Mouse (Mus musculus): ENCODE results near the gene Gabbr1. TPM values are rescaled to one million over a fixed set of nuclear protein-coding genes. Genes with fewer than 3 reads are reported as not detected.
"Not testable (repeated sequence)": the region's sequence is repeated elsewhere in the genome, so short reads cannot be mapped to it uniquely, and the experiment has no call there.

Gabbr1 gene
- polyA plus RNA-seq, 1 experiment from 2014 or later = 0.51 TPM

DNA sequence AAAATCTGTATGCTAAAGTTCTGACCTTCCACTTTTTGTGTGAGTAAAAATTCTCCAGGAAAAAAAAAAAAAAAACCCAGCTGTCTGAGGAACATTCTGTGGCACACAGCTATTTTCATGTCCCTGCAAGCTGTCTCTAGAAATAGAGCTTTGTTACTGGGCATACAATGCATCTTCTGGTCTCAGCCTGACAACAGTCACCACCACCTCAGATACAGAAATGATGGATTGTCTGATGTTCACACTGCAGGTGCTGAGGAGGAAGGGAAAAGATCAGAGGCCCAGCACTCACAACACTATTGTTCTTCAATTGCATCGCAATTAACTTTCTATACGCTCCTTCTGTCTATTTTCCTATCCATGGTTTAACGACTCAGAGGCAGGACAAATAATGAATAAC is 27.4 kb upstream of the Gabbr1 start:
- Histone ChIP-seq H3K4me2 (no peak overlapping the region), H3K27me3 (no peaks in the 10 kb centered on the region), H3K4me3 (replicated peaks) (no peak overlapping the region), H3K36me3 (no peaks in the 10 kb centered on the region), H3K27ac (no peak overlapping the region), H3K9me3 (replicated peaks) (no peaks in the 10 kb centered on the region), H3K4me1 (replicated peaks) (no peaks in the 10 kb centered on the region), H3K9ac (no peak overlapping the region)
- ATAC-seq (ENCODE audit: low read depth) = no peak
- DNase-seq = no peak
- WGBS (ENCODE audit: insufficient replicate concordance) = 72% methylated on average over 3 of the region's 3 CpGs

DNA sequence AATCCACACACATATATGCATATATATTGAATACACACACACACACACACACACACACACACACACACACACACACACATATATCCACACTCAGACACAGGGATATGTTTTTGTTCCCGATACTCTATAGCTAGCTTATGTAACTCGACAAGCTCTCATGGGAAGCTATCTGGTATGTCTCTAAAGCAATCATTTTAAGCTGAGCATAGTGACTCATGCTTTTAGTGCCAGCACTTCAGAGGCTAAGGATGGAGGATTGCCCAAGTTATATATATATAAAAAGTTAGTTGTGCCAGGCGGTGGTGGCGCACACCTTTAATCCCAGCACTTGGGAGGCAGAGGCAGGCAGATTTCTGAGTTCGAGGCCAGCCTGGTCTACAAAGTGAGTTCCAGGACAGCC is 26.5 kb upstream of the Gabbr1 start:
- not testable (repeated sequence) for H3K4me1 ChIP-seq (replicated peaks); H3K4me2 ChIP-seq; H3K9ac ChIP-seq; H3K36me3 ChIP-seq; H3K9me3 ChIP-seq (replicated peaks); H3K27ac ChIP-seq; H3K4me3 ChIP-seq (replicated peaks); DNase-seq; H3K27me3 ChIP-seq; ATAC-seq (ENCODE audit: low read depth)
- 65% methylated on average over 5 of the region's 5 CpGs for WGBS (ENCODE audit: insufficient replicate concordance)

DNA sequence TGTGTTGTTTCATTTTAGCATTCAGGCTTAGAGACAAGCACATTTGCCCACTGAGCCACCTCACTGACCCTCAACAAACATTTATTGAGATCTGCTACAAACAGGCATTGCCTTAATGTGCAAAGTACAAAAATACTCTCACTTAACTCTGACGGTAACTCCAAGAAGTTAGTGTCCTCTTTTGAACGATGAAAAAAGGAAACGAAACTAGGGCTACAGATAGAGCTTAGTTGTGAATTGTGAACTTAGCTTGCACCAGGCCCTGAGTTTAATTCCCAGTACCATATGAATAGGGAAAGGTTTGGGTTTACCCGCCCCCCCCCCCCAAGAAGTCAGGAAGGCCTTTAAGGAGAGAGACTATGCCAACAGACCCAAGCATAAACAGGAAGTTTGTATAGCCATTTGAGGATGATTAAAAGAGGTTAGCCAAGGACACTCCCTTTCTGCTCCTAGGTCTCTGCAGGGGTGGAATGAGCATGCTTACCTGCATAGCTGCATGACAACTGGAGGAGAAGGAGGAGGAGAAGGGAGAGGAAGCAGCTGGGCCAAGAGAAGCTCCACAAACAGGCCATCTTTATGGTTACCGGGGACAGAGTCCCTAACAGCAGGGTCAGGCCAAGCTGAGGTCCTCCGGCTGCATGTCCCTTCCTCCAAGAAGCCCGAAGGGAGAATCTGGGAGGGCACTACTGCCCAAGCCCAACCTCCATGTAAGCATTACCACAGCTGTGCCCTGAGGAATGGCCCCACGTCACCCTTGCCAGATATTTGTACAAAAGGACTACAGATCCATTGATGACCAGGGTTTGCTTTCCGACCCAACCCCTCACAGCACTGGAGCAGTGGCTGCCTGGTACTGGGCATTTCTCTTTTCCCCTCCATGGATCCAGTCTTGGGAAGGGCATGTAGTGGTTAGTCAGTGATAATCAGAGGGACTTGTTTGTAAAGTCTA is 22.9 kb upstream of the Gabbr1 start, which contains the start of gene Mog:
Gene Mog, minus strand, starts transcription at position 771 of the 949 bp plus-strand sequence.
- Histone ChIP-seq H3K27me3 (no peaks in the 10 kb centered on the region), H3K9me3 (replicated peaks) (no peaks in the 10 kb centered on the region), H3K27ac (no peak within 1 kb of the TSS), H3K9ac (no peak within 1 kb of the TSS), H3K36me3 (no peaks in the 10 kb centered on the region), H3K4me1 (replicated peaks) (no peaks in the 10 kb centered on the region), H3K4me2 (no peak within 1 kb of the TSS), H3K4me3 (replicated peaks) (no peak within 1 kb of the TSS)
- ATAC-seq (ENCODE audit: low read depth) (no peak), DNase-seq (no peak)
- WGBS (ENCODE audit: insufficient replicate concordance) = 56% methylated on average over 9 of the region's 9 CpGs

DNA sequence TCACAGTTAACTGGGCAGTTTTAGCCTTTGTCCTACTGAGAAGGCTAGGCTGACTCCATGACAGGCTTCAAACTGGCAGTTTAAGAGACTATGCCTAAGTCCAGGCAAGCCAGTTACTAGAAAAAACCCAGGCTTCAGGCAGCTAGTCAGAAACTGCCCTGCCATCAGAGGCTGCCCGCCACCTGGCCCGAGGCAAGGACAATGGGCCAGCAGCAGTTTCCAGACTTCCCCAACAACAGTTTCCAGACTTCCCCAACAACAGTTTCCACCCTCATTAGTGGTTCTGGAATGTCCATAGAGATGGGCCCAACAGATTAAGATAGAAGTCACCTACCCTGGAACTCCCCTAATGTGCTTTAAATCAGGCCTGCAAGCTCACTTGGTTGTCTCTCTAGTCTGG is 19.3 kb upstream of the Gabbr1 start:
- no peak overlapping the region for H3K27ac ChIP-seq
- ATAC-seq (ENCODE audit: low read depth) (no peak), DNase-seq (no peak)
- H3K4me3 ChIP-seq (replicated peaks) = no peak overlapping the region
- no peaks in the 10 kb centered on the region for H3K36me3 ChIP-seq
- H3K4me2 ChIP-seq = no peak overlapping the region
- 73% methylated on average over 2 of the region's 2 CpGs for WGBS (ENCODE audit: insufficient replicate concordance)
- peaks cover 4% of the 10 kb centered on the region for H3K4me1 ChIP-seq (replicated peaks)
- H3K27me3 ChIP-seq = no peaks in the 10 kb centered on the region
- H3K9ac ChIP-seq = no peak overlapping the region
- no peaks in the 10 kb centered on the region for H3K9me3 ChIP-seq (replicated peaks)

DNA sequence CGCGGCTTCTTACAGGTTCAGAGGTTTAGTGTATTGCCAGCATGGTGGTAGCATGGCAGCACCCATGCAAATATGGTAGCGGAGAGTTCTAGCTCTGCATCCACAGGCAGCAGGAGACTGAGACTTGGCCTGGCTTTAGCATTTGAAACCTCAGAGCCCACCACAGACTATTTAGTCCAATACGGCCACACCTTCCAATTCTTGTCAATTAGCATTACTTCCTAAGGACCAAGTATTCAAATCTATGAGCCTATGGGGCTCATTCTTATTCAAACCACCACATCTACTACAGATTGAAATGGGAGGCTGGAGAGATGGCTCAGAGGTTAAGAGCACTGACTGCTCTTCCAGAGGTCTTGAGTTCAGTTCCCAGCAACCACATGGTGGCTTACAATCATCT is 18.3 kb upstream of the Gabbr1 start:
- WGBS (ENCODE audit: insufficient replicate concordance) = 81% methylated on average over 4 of the region's 4 CpGs
- H3K27ac ChIP-seq = no peak overlapping the region

DNA sequence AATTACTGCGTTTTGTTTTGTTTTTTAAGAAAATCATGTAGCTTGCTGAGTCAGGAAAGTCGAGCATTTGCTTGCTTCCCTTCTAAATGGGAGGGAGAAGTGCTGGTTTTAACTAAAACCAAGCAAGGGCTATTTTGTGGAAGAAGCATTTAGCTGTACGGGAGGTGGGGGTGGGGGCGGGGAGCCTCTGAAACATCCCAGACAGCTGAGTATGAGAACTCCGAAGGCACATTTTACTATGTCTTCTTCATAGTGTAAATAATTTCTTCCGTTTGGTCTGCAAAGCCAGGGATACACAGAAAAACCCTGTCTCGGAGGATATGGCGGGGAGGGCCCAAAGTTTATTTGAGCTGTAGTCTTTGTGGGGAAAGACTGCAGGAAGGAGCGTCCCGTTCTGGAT is 17.6 kb upstream of the Gabbr1 start:
- Histone ChIP-seq H3K4me3 (replicated peaks) (peak overlapping the region; percentile 53; the same call in 1 of the 2 replicates), H3K36me3 (no peaks in the 10 kb centered on the region), H3K4me1 (replicated peaks) (peaks cover 4% of the 10 kb centered on the region), H3K9me3 (replicated peaks) (no peaks in the 10 kb centered on the region), H3K27me3 (no peaks in the 10 kb centered on the region), H3K9ac (0 out of 2 replicates have a peak overlapping the region, but pooled peaks have one; percentile 41), H3K4me2 (peak overlapping the region; percentile 58), H3K27ac (peak overlapping the region; percentile 63)
- DNase-seq (no peak), ATAC-seq (ENCODE audit: low read depth) (no peak)
- WGBS (ENCODE audit: insufficient replicate concordance) = 25% methylated on average over 10 of the region's 10 CpGs

More for the DNA sequence above, 18.3 kb upstream of the Gabbr1 start:
- H3K9ac ChIP-seq = no peak overlapping the region
- no peaks in the 10 kb centered on the region for H3K9me3 ChIP-seq (replicated peaks)
- peaks cover 4% of the 10 kb centered on the region for H3K4me1 ChIP-seq (replicated peaks)
- H3K4me2 ChIP-seq = no peak overlapping the region
- ATAC-seq (ENCODE audit: low read depth) = no peak
- no peak for DNase-seq
- H3K4me3 ChIP-seq (replicated peaks) = no peak overlapping the region
- H3K27me3 ChIP-seq = no peaks in the 10 kb centered on the region
- no peaks in the 10 kb centered on the region for H3K36me3 ChIP-seq

DNA sequence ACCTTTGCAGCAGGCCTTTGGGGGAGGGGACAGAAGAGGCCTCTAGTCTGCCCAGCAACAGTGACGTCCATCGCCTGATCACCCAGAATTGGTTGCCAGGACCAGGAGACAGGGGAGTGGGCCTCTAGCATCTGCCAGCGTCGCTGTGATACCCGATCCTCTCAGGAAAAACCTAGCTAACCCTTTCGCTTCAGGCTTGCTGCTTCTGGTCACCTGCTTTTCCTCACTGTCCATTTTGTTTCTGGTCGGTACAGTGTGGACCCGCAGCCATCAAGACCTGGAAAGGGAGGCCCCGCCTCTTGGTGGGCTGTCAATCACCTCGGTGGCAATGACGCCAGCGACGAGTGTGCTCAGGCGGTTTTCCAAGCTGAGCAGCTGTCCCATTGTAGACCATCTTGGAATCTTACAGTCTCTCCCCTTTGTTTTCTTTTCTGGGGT is 17.1 kb upstream of the Gabbr1 start:
- WGBS (ENCODE audit: insufficient replicate concordance) = 2% methylated on average over 14 of the region's 14 CpGs
- H3K27me3 ChIP-seq = no peaks in the 10 kb centered on the region
- no peak overlapping the region for H3K27ac ChIP-seq
- H3K4me3 ChIP-seq (replicated peaks) = peak overlapping the region; percentile 53
- ATAC-seq (ENCODE audit: low read depth) = peak; percentile 91
- peak overlapping the region; percentile 41; the same call in 1 of the 2 replicates for H3K9ac ChIP-seq
- H3K4me1 ChIP-seq (replicated peaks) = peaks cover 4% of the 10 kb centered on the region
- peak; percentile 56 for DNase-seq
- peak overlapping the region; percentile 58 for H3K4me2 ChIP-seq
- no peaks in the 10 kb centered on the region for H3K9me3 ChIP-seq (replicated peaks)
- H3K36me3 ChIP-seq = no peaks in the 10 kb centered on the region

DNA sequence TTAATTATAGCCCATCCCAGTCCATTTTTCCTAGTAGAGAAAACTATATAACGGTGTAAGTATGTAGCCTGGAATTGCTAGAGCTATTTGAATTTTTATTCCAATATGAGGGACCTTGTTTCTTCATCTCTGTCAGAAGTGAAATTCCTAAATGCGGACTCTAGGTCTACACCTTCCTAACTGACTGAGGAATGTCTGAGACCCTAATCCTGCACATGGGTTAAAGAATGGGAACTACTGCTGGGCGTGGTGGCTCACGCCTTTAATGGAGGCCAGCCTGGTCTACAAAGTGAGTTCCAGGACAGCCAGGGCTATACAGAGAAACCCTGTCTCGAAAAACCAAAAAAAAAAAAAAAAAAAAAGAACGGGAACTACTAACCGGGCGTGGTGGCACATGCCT is 16.6 kb upstream of the Gabbr1 start:
- H3K4me1 ChIP-seq (replicated peaks) = peaks cover 4% of the 10 kb centered on the region
- ATAC-seq (ENCODE audit: low read depth) (no peak), DNase-seq (no peak)
- WGBS (ENCODE audit: insufficient replicate concordance) = 68% methylated on average over 8 of the region's 8 CpGs
- peak overlapping the region; percentile 53 for H3K4me3 ChIP-seq (replicated peaks)
- H3K27me3 ChIP-seq = no peaks in the 10 kb centered on the region
- no peaks in the 10 kb centered on the region for H3K9me3 ChIP-seq (replicated peaks)
- H3K9ac ChIP-seq = no peak overlapping the region; the same call in 1 of the 2 replicates
- H3K4me2 ChIP-seq = peak overlapping the region; percentile 58
- no peaks in the 10 kb centered on the region for H3K36me3 ChIP-seq
- no peak overlapping the region for H3K27ac ChIP-seq

DNA sequence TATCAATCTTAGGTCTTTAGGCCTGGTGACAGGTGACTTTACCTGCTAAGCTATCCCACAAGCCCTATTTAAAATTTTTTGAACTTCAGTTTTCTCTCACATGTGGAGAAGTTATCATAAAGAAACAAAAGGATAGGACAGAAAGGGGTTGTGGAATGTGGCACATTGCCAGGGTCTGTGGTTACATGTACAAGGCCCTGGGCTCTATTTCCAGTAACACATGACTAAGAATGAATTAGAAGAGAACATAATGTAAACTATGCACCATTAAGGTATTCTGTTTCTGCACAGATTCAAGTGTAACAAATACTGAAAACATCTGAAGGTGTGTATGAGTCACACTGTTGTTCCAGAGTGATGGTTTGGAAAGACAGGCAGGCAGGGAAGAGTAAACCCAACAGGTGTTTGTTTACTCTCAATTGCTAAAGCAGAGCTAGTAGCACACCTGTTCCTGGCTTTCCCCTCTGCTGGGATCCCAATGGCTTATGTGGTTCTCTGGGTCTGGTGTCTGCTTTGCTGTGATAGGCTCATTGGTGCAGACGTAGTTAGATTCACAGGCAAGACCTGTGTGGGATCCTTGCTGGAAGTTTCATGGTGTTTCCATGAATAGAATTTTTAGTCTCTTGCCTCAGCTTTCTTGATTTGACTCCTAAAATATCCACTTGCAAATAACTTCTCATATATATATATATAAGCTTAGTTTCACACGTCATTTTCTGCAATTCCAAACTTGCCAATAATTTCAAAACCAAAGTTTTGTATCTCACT is 6.5 kb upstream of the Gabbr1 start:
- Histone ChIP-seq H3K4me3 (replicated peaks) (no peak overlapping the region), H3K9ac (no peak overlapping the region), H3K4me2 (no peak overlapping the region), H3K27me3 (peaks cover 7% of the 10 kb centered on the region), H3K4me1 (replicated peaks) (no peaks in the 10 kb centered on the region), H3K9me3 (replicated peaks) (no peaks in the 10 kb centered on the region), H3K36me3 (no peaks in the 10 kb centered on the region), H3K27ac (no peak overlapping the region)
- ATAC-seq (ENCODE audit: low read depth) = no peak
- DNase-seq = no peak
- WGBS (ENCODE audit: insufficient replicate concordance) = 55% methylated on average over 2 of the region's 2 CpGs

DNA sequence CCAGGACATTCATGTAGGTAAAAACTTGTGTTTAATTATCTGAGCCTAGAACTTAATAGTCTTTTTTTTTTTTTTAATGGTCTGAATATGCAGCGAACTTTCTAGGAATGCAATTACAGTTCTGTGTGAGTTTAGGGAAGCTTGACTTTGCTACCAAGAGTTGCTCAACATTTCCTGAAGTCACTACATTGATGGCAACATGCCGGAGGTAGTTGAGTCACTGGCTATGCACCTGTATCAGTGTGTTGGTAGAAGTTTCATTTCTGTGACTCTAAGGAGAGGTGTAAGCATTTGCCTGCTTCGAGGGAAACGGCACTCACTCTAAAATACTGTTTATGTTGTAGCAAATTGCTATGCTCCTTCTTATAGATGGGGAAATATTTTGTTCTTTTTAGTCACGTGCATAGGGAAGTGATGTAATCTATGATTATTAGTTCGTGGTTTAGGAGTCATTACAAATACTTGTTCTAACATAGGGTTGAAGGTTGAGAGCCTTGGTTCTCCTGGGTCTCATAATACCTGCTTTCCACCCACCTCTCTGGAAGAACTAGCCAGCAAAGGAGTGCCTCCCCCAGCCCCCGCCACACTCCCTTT is 1.0 kb upstream of the Gabbr1 start:
- H3K9me3 ChIP-seq (replicated peaks) = no peaks in the 10 kb centered on the region
- no peak overlapping the region for H3K27ac ChIP-seq
- H3K27me3 ChIP-seq = peaks cover 61% of the 10 kb centered on the region
- DNase-seq (no peak), ATAC-seq (ENCODE audit: low read depth) (no peak)
- H3K4me3 ChIP-seq (replicated peaks) = no peak overlapping the region; the same call in 1 of the 2 replicates
- WGBS (ENCODE audit: insufficient replicate concordance) = 44% methylated on average over 7 of the region's 7 CpGs
- H3K9ac ChIP-seq = no peak overlapping the region
- H3K4me2 ChIP-seq = peak overlapping the region; percentile 76; the same call in 1 of the 2 replicates
- peaks cover 11% of the 10 kb centered on the region for H3K4me1 ChIP-seq (replicated peaks)
- no peaks in the 10 kb centered on the region for H3K36me3 ChIP-seq
